Mouse (Mus musculus) adrenal gland, postnatal 10 days (tissue): ENCODE measurements around the gene B4galt3. TPM values are rescaled to one million over a fixed set of nuclear protein-coding genes. Genes with fewer than 3 reads are reported as not detected.
"Not testable (repeated sequence)": the region's sequence is repeated elsewhere in the genome, so short reads cannot be mapped to it uniquely, and the experiment has no call there.

Experiments
- DNase-seq: peaks from one replicate; pipeline ENCODE4 v3.0.0; 2021; ENCODE audit warnings: mixed read lengths
- total RNA-seq, 2 experiments: library from RNA; stranded (reverse); gene quantifications; 2 replicates each; pipeline ENCODE4 v1.2.3; 2021

B4galt3 gene
- total RNA-seq, 2 experiments from 2014 or later, result 28.9 to 34.7 TPM

DNA sequence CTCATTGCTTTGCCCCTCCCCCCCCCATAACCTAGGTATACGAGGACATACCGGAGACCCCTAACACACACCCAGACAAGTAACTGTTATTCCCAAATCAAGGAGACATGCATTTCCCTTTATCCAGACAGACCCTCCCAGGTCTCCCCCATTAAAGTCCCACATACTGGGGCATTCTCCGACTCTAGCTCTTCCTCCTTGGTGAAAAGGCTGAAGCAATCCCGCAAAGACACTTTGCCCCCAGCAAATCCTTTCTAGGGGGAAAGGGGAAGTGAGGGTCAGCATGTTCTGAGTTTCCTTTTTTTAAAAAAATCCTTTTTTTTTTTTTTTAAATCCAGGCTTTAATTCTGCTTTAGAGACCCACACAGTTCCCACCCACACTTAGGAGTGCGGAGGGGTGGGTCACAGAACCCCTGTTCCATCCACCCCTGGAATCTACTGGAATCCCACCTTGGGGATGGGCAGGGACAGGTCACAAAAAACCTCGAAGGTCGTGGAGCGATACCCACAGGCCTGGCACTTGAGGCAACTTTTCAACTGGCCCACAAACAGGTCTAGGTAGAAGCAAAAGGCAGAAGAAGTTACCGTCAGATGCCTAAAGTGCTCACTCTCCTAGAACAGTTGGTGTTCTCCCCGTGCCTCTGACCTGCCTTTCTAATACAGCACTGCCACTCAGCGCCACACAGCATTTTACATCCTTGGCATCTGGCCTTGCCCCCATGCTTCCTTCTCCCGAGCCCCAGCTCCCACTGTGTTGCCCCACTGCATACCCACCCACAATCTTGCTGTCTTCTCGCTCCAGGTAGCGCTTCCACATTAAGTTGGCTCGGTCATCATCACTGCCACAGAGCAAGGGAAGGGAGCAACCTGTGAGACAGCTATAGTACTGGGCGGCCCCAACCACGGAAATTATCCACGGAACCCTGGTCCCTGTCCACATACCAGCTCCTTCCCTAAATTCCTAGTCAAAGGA lies 13.3 kb downstream of the B4galt3 start:
- DNase-seq, result peak; percentile 4

DNA sequence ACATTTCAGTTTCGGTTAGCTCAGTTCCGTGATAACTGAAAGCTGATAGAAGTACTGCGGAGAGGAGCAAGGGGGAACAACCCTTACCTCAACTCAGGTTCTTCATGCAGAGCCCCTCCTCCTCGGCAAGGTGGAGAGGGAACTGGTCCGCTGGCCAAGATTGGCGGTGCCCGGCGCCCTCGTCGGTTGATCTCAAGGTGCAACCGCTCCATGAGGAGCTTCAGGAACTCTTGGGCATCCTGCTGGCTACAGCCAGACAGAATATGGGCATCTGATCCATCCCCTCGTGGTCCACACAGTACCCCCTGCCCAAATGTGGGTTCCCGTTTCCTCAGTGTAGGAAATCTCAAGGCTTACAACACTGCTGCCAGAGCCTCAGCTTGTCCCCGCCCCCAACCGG lies 14.4 kb downstream of the B4galt3 start:
- DNase-seq, result peak; percentile 5

GRCm38 (mm10) chr1:171285096-171285892 lies 15.2 kb downstream of the B4galt3 start:
- peak; percentile 13 for DNase-seq

DNA sequence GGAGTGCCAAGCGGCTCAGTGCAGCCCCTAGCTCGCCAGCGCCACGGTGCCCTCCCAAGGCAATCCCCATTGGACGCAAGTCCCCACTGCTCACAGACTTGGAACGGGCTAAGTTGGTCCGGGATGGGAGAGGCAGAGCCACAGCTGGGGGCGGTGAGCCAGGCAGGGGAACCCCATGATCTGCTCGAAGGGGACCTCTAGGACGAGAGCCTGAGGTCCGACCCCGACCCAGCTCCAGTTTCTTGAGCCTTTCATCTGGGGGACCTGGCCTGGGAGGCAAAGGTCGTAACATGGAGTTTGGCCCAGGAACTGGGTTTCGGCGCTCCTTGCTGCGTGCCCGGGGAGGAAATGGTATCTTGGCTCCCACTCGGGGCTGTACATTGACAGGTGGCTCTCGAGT lies 16.4 kb downstream of the B4galt3 start:
- no peak for DNase-seq

- peak; percentile 96 for DNase-seq
Observed at GRCm38 (mm10) chr1:171287136-171288081, 17.3 kb downstream of the B4galt3 start, which contains the start of gene Usp21. Gene Usp21 (minus strand): TSS chr1:171287991.

DNA sequence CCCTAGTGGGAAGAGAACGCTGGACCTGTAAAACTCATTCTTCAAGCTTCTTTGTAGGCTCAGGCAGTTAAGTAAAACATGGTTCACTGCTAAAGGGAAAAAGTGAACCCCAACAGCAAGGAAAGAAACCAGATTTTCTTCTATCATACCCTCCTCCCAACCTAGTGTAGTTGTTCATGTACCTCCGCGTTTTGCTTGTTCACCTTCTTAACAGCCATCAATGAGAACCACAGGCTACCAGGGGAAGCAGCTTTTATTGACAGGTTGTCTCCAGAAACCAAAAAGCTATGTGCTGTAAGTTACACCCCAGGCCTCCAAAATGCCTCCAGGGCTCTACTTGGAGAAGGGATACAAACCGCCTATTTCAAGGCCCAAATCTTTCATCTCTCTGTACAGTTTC lies 18.2 kb downstream of the B4galt3 start:
- no peak for DNase-seq

GRCm38 (mm10) chr1:171293351-171293750 lies 23.2 kb downstream of the B4galt3 start:
- DNase-seq, result no peak

DNA sequence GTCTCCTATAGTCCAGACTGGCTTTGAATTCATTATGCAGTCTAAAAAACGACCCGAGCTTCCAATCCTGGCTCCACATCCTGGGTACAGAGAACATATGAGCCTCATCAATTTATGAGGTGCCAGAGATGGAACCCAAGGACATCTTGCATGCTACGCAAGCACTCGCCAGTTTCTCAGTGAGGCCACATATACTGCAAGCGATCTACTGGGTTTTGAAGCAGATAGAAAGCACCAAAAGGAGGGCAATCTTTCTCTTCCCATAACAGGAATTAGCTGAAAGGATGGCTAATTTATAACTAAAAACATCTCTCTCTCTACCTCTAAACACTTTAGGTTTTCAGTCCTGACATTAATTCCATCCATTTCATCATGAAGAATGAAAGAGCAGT lies 23.8 kb downstream of the B4galt3 start:
- no peak for DNase-seq

DNA sequence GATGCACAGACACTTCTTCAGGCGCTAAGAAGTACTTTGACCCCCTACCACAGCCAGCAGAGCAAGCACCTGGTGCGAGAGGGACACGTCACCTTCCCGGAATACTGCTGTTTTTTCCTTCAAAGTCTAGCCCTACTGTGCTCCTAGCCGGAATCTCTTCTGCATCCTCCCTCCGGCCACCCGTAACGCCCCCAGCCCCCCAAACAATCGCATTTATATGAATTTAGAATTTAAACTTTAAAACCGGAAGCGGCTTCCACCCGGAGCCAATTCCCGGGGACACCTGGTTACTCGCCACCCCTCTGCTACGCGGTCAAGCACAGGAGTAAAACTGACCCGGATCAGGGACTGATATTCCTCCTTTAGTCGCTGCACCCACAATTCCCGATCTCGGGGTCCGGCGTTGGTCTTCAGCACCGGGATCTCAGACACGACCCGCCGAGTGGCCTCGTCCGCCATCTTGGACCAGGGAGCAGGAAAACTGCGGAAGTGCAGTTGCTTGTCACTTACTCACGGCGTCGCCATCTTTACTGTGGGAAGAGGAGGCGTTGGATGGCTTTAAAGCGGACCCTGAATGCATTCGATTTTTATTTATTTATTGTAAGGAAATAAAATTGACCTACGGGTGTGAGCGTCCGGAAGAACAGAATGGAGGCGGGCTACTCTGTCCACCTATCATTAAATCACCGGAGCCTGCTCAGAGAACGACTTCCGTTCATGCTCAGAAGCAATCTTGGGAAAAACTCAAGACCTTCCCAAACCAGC lies 24.4 kb downstream of the B4galt3 start, which contains the start of gene Ufc1:
Gene Ufc1 (minus strand): TSS at position 727 of the 765 bp plus-strand sequence.
- peak; percentile 83 for DNase-seq

- DNase-seq, result no peak
Observed at GRCm38 (mm10) chr1:171295063-171295402, 24.9 kb downstream of the B4galt3 start.

DNA sequence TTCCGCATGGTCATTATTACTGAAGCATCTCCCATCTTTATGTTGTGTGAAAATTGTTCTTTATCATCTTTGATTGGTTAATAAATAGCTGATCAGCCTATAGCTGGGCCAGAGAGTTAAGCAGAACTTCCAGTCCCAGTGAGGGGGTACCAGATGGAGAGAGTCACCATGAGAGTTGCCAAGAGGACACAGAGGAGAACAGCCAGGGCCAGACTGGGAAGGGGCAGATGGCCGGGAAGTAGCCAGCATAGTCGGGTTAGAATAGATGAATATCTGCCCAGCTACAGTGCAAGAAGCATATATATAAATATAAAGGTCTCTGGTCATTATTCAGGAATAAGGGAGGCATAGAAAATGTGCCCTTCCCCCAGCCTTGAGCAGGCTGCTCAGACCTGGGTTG lies 28.1 kb downstream of the B4galt3 start:
- no peak for DNase-seq

- DNase-seq, result not testable (repeated sequence)
Observed at GRCm38 (mm10) chr1:171306157-171306556, 36.0 kb downstream of the B4galt3 start.

DNA sequence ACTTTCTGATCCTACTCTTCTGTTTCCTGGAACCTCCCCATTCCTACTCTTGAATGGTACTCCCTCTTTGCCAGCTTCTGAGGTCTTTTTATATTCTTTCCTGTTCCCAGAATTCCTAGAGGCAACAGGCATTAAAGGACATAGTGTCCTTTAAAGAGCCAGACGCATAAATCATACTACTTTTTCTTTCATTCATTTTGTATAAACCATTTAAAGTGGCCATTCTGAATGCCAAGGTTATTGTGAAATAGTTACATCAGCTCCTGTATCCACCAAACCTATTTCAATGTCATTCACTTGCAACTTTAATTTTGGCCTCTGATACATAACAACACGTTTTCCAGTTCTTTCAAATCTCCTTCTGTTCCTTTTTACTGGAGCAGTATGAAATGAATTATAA lies 39.2 kb downstream of the B4galt3 start:
- DNase-seq, result no peak

DNA sequence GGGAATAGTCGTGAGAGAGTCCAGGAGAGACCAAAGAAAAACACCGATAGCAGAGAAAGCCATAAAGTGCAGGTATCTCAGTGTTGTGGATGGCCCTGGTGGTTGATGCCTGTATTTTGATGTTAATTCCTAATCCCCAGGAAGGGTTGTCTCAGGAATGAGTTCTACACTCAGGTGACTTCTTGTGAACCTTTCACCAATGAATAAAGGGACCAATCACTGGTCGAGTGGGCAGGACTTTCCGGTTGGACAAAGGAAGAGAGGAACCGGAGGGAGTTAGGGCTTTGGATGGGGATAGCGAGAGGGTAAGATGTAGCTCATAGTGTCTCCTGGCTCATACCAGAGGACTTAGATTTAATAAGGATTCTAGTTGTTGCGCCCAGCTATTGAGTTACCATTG lies 49.6 kb downstream of the B4galt3 start:
- DNase-seq, result no peak

DNA sequence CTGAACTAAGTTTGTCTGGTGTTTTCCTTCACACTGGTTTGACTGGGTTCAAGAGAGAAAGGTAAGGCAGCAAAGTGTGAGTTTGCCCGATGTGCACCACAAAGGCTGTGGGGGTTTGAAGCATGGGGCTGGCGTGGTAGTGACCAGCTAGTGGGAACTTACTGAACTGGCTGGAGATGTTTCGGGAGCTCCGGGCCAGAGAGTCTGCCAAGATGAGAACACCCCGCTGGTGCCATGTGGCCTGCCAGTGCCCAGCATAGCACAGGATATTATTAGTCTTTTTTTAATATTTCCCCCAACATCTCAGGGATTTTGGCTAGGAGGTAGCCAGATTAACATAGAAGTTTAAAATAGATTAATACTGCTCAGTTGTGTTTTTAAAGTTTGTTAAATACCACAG lies 50.0 kb downstream of the B4galt3 start:
- DNase-seq, result no peak

DNA sequence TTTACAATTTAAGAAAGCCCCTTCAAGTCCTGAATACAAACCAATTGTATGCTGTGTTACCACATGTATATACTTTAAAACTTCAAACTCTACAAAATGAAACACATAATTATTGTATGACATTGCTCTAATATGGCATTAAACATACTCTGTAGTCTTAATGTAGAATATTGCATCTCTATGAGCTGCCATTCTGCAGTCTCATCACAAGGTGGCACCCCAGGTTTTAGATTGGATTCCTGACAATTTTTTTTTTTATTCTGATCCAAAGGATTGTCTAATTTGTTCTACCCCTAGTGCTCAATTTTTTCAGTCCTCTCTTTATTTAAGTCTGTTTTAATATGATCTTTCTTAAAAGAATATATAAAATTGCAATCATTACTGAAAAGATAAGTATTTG lies 51.3 kb downstream of the B4galt3 start:
- peak; percentile 42 for DNase-seq

GRCm38 (mm10) chr1:171322012-171322411 lies 51.9 kb downstream of the B4galt3 start:
- DNase-seq, result no peak

DNA sequence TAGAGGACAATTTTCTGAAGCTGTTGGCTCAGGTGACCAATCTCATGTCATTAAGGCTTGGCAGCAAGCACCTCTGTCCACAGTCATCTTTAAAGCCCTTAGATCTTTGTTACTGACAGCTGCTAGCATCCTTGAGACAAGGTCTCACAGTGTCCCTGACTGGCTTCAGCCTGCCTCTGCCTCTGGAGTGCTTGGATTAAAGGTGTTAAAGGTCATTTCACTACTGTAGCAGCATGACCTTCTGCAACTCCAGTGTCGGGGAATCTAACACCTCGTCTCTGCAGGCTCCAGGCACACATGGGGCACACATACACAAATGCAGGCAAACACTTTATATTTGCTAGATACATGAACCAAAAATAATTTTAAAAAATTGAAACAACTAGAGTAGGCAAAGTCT lies 55.4 kb downstream of the B4galt3 start:
- no peak for DNase-seq
